Mouse (Mus musculus) heart, embryonic 10.5 days (tissue): Measurements from ENCODE around the gene Smad9. TPM values are rescaled to one million over a fixed set of nuclear protein-coding genes. Genes with fewer than 3 reads are reported as not detected.

Experiments
- DNase-seq: peaks from one replicate; pipeline ENCODE4 v3.0.0-alpha.2; 2017; ENCODE audit warnings: low spot score
- H3K27ac ChIP-seq: fragments of 300-500 bp; sonication (generic); 2 replicates; pipeline ENCODE4 v1.5.1; 2016; ENCODE audit warnings: mild to moderate bottlenecking
- H3K27me3 ChIP-seq: fragments of 300-500 bp; sonication (generic); 2 replicates; pipeline ENCODE4 v1.6.1; 2016; ENCODE audit warnings: mild to moderate bottlenecking; ENCODE audit not compliant: poor library complexity, insufficient read depth, severe bottlenecking
- H3K36me3 ChIP-seq: fragments of 300-500 bp; sonication (generic); 2 replicates; pipeline ENCODE4 v1.6.1; 2016; ENCODE audit warnings: mild to moderate bottlenecking, moderate library complexity
- H3K4me1 ChIP-seq: fragments of 300-500 bp; sonication (generic); 2 replicates; pipeline ENCODE4 v1.6.1; 2016; ENCODE audit warnings: mild to moderate bottlenecking
- H3K4me3 ChIP-seq: fragments of 300-500 bp; sonication (generic); 2 replicates; pipeline ENCODE4 v1.5.1; 2016; ENCODE audit warnings: mild to moderate bottlenecking, moderate library complexity
- H3K9me3 ChIP-seq: fragments of 300-500 bp; sonication (generic); 2 replicates; pipeline ENCODE4 v1.6.1; 2016; ENCODE audit warnings: mild to moderate bottlenecking, moderate library complexity
- WGBS: fragments of 180-500 bp; shearing (Covaris S2); methylation state at CpG from one replicate; pipeline ENCODE4 v1.1.7; 2016; 5-methylcytosine and 5-hydroxymethylcytosine counted together
- polyA plus RNA-seq: library from polyadenylated mRNA; unstranded; fragments of >200 nt; fragmentation: Nextera tagmentation; extraction: Ambion mirVana; gene quantifications from 2 replicates; pipeline ENCODE4 v1.2.1, GENCODE M21; 2016

Smad9 gene
- polyA plus RNA-seq, 1 experiment from 2014 or later = 1.9 TPM

DNA sequence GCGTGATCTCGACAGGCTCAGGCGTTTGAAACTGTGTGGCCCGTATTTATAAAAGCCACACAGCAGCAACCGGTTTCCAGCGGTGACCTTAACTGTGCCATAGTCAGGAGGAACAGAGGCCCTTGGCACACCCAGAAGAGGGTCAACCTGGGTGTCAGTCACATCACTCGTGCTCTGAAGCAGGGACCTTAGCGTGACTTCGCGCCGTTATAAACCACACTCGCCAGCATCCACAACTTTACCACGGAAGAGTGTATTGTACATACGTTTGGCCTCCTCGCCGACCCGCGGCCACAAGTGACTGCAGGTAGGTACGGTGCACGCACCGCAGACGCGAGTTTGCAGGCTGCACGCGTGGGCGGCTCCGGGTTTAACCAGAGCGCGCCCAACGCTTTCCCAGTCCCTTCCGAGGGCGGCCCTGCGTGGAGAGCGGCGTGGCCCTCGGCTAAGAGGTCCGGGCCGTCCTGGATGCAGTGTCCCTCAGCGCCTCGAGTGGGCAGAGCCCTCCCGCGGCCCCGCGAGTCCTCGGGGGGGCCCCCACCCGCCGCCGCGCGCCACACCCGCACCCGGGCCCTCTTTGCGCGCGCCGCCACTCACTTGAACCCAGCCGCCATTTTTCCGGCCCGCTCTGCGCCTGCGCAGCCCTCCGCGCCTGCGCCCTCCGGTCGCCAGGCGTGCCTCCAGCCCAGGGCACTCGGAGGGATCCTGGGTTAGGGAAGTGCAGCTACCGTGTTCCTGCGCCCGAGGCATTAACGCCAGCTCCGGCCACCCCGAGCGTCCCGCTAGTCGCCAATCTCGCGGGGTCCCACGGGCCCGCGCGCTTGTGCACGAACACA is 20.8 kb upstream of the Smad9 start:
- Histone ChIP-seq H3K36me3 (peaks cover 54% of the 10 kb centered on the region), H3K27me3 (no peaks in the 10 kb centered on the region), H3K4me3 (peak overlapping the region; percentile 95), H3K4me1 (no peaks in the 10 kb centered on the region), H3K27ac (peak overlapping the region; percentile 98), H3K9me3 (no peaks in the 10 kb centered on the region)
- peak; percentile 95 for DNase-seq
- under 1% methylated on average over 84 of the region's 84 CpGs for WGBS

DNA sequence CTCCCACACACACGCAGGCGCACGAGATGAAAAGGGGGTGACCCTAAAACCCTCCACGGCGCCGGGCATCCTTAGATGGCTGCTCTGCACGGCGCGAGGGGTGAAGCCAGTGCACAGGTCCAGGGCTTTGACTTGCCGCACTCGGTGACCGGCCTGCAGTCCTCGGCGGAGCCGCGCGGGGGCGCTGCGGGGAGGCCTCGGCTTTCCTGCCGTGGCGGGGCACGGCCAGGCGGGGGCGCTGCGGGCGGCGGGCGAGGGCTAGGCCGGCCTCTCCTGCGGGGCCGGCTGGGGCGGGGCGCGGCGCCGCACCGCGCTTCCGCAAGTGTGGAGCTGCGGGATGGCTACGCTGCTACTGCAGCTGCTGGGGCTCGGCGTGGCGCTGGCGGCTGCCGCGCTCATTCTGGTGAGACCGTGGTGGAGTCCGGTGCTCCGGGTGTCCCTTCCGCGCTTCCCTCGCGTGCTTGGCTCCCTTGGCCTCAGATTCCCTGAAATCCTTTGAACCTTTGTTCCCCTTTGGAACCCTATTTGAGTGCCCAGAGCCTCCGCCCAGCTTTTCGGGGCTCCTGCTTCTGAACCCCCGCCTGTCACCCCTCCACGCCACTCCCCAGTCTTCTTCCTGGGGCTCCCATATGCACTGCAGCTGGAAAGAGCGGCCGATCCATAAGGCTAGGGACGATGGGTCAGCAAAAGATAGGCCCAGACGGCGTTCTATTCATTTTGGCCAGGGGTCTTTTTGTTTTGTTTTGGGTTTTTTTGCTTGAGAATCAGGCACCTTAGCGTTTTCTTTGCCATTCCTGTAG is 19.9 kb upstream of the Smad9 start, which contains the start of the genes Exosc8 and Alg5:
Gene Exosc8, minus strand, starts transcription at position 147 of the 800 bp plus-strand sequence.
Gene Alg5, plus strand, starts transcription at position 293 of the 800 bp plus-strand sequence.
- DNase-seq = peak; percentile 91

DNA sequence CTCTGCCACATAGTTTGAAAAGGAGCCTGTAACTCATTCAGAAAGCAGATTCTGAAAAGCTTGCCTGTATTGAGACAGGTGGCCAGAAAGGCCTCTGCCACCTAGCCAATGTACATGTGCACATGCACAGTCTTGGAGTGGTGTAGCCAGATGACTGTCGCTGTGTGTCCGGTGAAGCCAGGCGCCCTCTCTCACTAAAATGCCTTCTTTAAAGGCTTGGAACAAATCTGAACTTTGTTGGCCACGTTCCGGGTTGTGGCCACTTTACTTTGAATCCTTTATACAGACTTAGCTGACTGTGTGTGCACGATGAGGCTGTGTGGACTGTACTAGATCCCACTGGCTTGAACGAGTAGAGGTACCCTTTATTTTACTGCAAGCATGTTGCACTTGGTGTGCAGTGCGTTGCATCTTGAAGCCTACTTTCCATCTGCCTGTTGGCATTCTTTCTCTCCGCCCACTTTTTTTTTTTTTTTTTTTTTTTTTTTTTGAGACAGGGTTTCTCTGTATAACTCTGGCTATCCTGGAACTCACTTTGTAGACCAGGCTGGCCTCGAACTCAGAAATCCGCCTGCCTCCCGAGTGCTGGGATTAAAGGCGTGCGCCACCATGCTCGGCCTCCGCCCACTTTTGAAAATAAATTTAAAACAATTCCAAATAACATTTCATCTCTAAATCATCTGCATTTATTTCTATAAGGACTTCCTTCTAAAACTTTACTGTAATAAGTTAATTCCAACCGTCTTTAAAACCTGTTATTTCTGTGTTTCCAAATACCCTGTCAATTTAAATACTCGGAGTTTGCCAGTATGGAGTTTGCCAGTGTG is 19.1 kb upstream of the Smad9 start:
- peaks cover 49% of the 10 kb centered on the region for H3K36me3 ChIP-seq

More for the DNA sequence above, 19.9 kb upstream of the Smad9 start, which contains the start of the genes Exosc8 and Alg5:
- Histone ChIP-seq H3K27ac (peak within 1 kb of the TSS; percentile 98), H3K27me3 (no peaks in the 10 kb centered on the region), H3K4me1 (no peaks in the 10 kb centered on the region), H3K36me3 (peaks cover 50% of the 10 kb centered on the region), H3K4me3 (peak within 1 kb of the TSS; percentile 95), H3K9me3 (no peaks in the 10 kb centered on the region)
- WGBS = under 1% methylated on average over 65 of the region's 65 CpGs

DNA sequence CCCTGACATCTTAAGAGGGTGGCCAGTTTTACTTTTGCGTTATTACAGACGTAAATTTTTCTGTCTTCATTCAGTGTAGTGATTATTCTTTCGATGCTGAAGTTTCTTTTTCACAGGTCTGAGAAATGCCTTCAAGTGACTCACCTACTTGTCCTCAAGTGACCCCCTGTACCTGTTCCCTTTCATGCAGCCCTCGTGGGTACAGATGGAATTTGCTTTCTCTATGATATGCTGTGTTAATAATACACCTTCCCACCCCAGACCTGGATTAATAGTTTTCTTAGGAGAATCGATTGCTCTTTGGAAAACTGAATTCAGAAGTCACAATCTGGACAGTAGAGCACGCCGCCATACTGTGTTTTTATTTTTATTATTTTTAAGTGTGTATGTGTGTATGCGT is 18.1 kb upstream of the Smad9 start:
- H3K4me3 ChIP-seq = no peak overlapping the region
- WGBS = 93% methylated on average over 8 of the region's 8 CpGs
- H3K36me3 ChIP-seq = peaks cover 49% of the 10 kb centered on the region
- H3K4me1 ChIP-seq = no peaks in the 10 kb centered on the region
- no peaks in the 10 kb centered on the region for H3K9me3 ChIP-seq
- no peaks in the 10 kb centered on the region for H3K27me3 ChIP-seq
- no peak for DNase-seq
- H3K27ac ChIP-seq = no peak overlapping the region

More for the DNA sequence above, 19.1 kb upstream of the Smad9 start:
- H3K4me1 ChIP-seq = no peaks in the 10 kb centered on the region
- H3K27me3 ChIP-seq = no peaks in the 10 kb centered on the region
- H3K27ac ChIP-seq = peak overlapping the region; percentile 98
- WGBS = 60% methylated on average over 18 of the region's 18 CpGs
- H3K9me3 ChIP-seq = no peaks in the 10 kb centered on the region
- peak overlapping the region; percentile 95 for H3K4me3 ChIP-seq
- DNase-seq = no peak

DNA sequence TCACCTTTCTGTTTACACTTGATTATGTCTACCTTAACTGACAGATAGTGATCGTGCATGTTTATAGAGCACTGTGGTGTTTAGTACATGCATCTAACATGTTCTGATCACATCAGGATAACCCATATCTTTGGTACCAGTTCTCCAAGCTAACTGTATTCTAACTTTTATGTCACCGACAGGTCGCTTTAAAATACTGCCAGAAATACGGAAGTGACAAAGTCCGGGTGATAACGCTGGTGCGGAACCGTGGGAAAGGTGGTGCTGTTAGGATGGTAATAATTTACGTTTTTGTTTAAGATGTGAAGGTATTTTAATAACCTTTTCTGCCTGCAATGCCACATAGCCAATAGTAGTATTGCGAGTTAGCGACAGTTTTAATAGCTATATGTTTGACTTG is 13.4 kb upstream of the Smad9 start:
- Histone ChIP-seq H3K27me3 (no peaks in the 10 kb centered on the region), H3K9me3 (no peaks in the 10 kb centered on the region), H3K36me3 (peaks cover 81% of the 10 kb centered on the region), H3K4me3 (no peak overlapping the region), H3K4me1 (peaks cover 2% of the 10 kb centered on the region; the same call in 1 of the 2 replicates), H3K27ac (no peak overlapping the region)
- no peak for DNase-seq
- 97% methylated on average over 11 of the region's 11 CpGs for WGBS

DNA sequence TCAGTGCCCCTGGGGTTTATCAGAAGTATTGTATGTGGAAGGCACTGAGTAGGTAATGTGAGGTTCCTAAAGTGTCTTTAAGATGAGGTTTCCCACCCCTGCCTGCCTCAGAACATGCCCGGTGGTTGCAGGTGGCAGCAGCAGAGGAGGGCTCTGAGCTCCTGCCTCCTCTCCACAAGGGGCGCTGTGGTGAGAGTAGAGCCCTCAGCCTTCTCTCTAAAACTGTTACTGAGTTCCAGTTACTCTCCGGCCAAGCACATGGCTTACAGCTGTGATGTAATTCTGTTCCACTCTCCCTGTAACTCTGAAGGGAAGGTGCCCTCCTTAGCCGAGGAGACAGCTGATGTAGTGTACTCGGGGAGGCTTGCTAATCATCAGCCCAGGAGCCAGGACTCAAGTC is 9.6 kb upstream of the Smad9 start:
- Histone ChIP-seq H3K27me3 (no peaks in the 10 kb centered on the region), H3K4me3 (no peak overlapping the region), H3K9me3 (no peaks in the 10 kb centered on the region), H3K27ac (no peak overlapping the region), H3K4me1 (peaks cover 7% of the 10 kb centered on the region; the same call in 1 of the 2 replicates), H3K36me3 (peaks cover 98% of the 10 kb centered on the region)
- no peak for DNase-seq
- WGBS = 57% methylated on average over 5 of the region's 5 CpGs

DNA sequence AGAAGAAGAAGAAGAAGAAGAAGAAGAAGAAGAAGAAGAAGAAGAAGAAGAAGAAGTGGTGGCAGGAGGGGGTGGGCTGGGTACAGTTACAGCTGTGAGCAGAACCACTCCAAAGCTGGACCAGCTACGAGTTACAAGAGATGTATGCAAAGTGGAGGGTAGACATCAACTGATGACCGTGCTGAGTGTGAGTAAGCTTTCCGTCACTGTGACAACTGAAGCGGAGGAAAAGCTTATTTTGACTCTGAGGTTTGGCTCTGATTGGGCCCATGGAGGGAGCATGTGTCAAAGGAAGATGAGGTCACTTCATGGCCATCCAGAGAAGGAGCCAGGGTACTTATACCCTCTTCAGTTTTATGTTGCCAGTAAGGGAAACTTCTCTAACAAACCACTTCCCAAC is 2.0 kb upstream of the Smad9 start:
- Histone ChIP-seq H3K27me3 (peaks cover 10% of the 10 kb centered on the region; the same call in 1 of the 2 replicates), H3K36me3 (peaks cover 32% of the 10 kb centered on the region), H3K4me3 (no peak overlapping the region), H3K4me1 (peaks cover 14% of the 10 kb centered on the region), H3K27ac (no peak overlapping the region), H3K9me3 (no peaks in the 10 kb centered on the region)
- DNase-seq = no peak
- WGBS = 76% methylated on average over 4 of the region's 4 CpGs

DNA sequence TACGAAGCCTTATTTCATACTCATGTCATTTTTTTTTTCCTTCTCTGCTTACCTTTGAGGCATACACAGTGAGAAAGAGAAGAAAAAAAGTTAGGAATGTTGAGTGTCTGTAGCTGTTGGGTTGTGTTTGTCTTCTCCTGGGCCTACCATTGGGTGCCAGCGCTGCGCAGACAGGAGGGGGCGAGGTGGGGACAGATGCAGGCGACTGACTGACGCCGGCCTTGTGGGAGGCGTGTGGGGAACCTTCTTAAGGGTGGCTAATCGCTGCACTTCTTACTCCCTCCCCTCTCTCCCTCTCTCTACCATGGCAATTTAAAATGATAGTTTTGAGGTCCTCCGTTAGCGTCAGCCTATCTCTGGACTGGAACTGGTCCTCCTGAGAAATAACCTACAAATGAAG is 676 bp downstream of the Smad9 start:
- 0% methylated on average over 11 of the region's 11 CpGs for whole genome bisulfite sequencing
- Histone ChIP-seq H3K4me3 (peak overlapping the region; percentile 74), H3K4me1 (peaks cover 21% of the 10 kb centered on the region), H3K27ac (peak overlapping the region; percentile 90), H3K9me3 (no peaks in the 10 kb centered on the region), H3K27me3 (peaks cover 10% of the 10 kb centered on the region; the same call in 1 of the 2 replicates), H3K36me3 (peaks cover 5% of the 10 kb centered on the region)
- DNase-seq = no peak

DNA sequence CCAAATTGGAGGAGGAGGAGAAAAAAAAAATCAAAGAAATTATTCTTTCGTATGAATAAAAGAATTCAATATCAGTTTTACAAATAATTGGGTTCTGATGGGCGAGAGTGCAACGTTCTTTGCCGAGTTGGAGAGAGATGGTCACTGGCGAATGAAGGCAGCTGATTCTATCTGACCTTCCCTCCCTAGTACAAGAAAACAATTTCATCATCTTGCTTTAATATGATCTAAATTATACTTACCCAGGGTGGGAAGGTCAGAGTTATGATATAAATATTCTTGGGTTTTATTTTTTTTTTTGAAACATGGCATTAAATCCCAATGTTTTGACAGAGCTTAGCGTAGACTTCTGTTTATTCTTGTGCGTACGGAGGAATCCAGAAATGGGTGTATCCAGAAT is 2.1 kb downstream of the Smad9 start:
- 87% methylated on average over 8 of the region's 8 CpGs for WGBS
- H3K27ac ChIP-seq = no peak overlapping the region
- H3K4me1 ChIP-seq = peaks cover 22% of the 10 kb centered on the region
- H3K27me3 ChIP-seq = peaks cover 10% of the 10 kb centered on the region; the same call in 1 of the 2 replicates
- no peaks in the 10 kb centered on the region for H3K36me3 ChIP-seq
- DNase-seq = no peak
- H3K4me3 ChIP-seq = no peak overlapping the region
- no peaks in the 10 kb centered on the region for H3K9me3 ChIP-seq

DNA sequence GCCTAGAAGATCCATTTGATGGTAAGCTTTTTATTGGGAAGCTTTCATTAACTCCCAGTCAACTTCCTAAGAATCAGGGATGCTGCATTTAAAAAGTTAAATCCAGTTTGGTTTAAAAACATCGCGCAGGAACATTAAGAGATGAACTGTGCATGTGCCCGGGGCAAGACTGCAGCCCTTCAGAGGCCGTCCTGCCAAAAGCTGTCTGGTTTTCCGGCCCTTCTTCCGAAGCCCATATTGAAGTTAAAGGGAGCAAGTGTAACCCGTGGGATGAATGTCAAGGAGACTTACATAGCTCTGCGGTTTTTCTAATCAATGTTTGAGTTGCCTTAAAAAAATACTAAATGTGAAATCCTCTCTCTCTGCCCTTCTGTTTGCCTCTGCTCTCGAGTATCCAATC is 3.8 kb downstream of the Smad9 start:
- H3K27ac ChIP-seq = no peak overlapping the region
- H3K4me1 ChIP-seq = peaks cover 25% of the 10 kb centered on the region
- DNase-seq = no peak
- H3K36me3 ChIP-seq = no peaks in the 10 kb centered on the region
- no peak overlapping the region for H3K4me3 ChIP-seq
- peaks cover 10% of the 10 kb centered on the region; the same call in 1 of the 2 replicates for H3K27me3 ChIP-seq
- H3K9me3 ChIP-seq = no peaks in the 10 kb centered on the region
- WGBS = 75% methylated on average over 9 of the region's 9 CpGs

DNA sequence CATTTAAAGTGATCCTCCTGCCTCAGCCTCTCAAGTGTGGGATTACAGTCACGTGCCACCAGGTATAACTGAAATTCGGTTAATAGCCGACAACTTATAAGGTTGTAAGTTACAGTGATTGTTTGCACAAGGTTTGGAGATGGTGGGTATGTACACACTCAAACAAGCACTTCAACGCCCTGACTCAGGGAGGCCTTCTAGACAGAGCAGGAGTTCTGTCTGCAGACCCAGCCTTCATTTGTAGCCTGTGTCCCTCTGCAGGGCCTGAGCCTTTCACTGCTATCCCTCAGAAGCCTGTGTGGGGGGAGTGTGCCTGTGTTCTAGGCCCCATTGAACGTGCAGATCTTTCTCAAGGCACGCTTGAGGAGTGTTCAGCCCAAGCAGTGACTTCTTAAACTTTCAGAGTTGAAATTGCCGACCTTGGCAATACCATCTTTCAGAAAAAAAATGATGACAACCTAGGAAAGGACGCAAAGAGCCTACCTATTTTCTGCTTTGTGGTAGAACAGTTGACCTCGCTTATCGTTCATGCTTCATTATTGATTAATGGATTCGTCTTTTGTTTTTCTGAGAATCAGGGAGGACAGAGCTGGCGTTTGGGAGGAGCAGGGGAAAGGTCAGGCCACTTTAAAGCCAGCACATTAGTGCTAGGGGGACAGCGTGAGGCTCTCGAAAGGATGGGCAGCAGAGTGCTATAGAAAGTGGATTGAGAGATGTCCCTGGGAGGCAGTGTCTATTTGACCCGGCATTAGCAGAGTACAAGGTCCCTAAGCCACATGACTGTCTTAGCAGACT is 5.1 kb downstream of the Smad9 start:
- no peaks in the 10 kb centered on the region for H3K36me3 ChIP-seq
- H3K9me3 ChIP-seq = no peaks in the 10 kb centered on the region
- H3K27ac ChIP-seq = no peak overlapping the region
- 0 out of 2 replicates have a peak, but pooled peaks cover 2% of the 10 kb centered on the region for H3K27me3 ChIP-seq
- no peak for DNase-seq
- WGBS = 72% methylated on average over 15 of the region's 15 CpGs
- peaks cover 18% of the 10 kb centered on the region for H3K4me1 ChIP-seq
- no peak overlapping the region for H3K4me3 ChIP-seq

DNA sequence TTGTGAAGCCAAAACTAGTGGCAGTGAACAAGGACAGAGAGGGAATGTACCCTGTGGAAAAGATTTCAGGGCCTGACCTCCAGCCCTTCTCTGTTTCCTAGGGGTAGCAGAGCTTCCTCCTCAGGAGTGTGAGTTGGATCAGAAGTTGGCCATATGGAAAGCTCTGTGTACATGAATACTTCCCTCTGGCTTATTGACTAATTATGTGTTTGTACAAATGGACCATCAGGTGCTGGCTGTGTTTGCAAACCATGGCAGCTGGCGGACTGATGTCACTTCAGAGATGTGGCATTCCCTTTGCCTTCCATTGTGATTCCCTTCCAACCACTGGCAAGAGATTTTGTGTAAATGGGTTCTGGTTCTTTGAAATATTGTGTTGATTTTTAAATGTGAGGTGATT is 5.9 kb downstream of the Smad9 start:
- no peak overlapping the region for H3K4me3 ChIP-seq
- WGBS = 82% methylated on average over 1 of the region's 1 CpGs
- peaks cover 15% of the 10 kb centered on the region for H3K4me1 ChIP-seq
- no peaks in the 10 kb centered on the region for H3K27me3 ChIP-seq
- no peak overlapping the region for H3K27ac ChIP-seq
- no peaks in the 10 kb centered on the region for H3K9me3 ChIP-seq
- no peaks in the 10 kb centered on the region for H3K36me3 ChIP-seq
- no peak for DNase-seq
